Mouse (Mus musculus) embryonic fibroblast, embryonic 13.5 days (primary cell): Measurements from ENCODE around the gene Gm28035. TPM values are rescaled to one million over a fixed set of nuclear protein-coding genes. Genes with fewer than 3 reads are reported as not detected.

ENCODE experiments used
- H3K27ac ChIP-seq: 2 replicates; pipeline ENCODE4 v1.5.1; 2012; ENCODE audit warnings: low read length, control low read depth, inconsistent platforms; ENCODE audit not compliant: insufficient read depth
- H3K4me1 ChIP-seq: 2 replicates; pipeline ENCODE4 v1.6.1; 2011; ENCODE audit warnings: low read length; ENCODE audit not compliant: control insufficient read depth, insufficient read depth
- H3K4me3 ChIP-seq: 2 replicates; pipeline ENCODE4 v1.5.1; 2011; ENCODE audit warnings: mild to moderate bottlenecking, control low read depth, low read length; ENCODE audit not compliant: insufficient read depth
- CTCF ChIP-seq: IDR thresholded peaks from 2 replicates; pipeline ENCODE4 v1.5.1; 2011; ENCODE audit warnings: mild to moderate bottlenecking, control low read depth, low read length, moderate library complexity, borderline replicate concordance; ENCODE audit not compliant: insufficient read depth
- POLR2A ChIP-seq: IDR thresholded peaks from 2 replicates; pipeline ENCODE4 v1.6.1; 2011; ENCODE audit warnings: low read depth, mild to moderate bottlenecking, control low read depth, low read length, moderate library complexity
- polyA plus RNA-seq: library from polyadenylated mRNA; stranded (reverse); fragments of >200 nt; gene quantifications from 2 replicates; pipeline ENCODE4 v1.2.4, GENCODE M21; 2011; ENCODE audit warnings: low read depth; ENCODE audit not compliant: missing spikeins, insufficient read length

Gm28035 gene
- polyA plus RNA-seq, 1 experiment, result 5.8 TPM

- Histone ChIP-seq H3K4me3 (no peak overlapping the region), H3K27ac (peak overlapping the region; percentile 99), H3K4me1 (peaks cover 18% of the 10 kb centered on the region)
- no peak for TF ChIP-seq CTCF
- peak; percentile 50 for TF ChIP-seq POLR2A
Observed at GRCm38 (mm10) chr2:30267466-30267865, 27.1 kb downstream of the Gm28035 start.

GRCm38 (mm10) chr2:30268371-30268770, 28.0 kb downstream of the Gm28035 start:
- TF ChIP-seq CTCF (no peak), POLR2A (no peak)
- peak overlapping the region; percentile 99 for H3K27ac ChIP-seq
- H3K4me1 ChIP-seq, result peaks cover 16% of the 10 kb centered on the region
- no peak overlapping the region for H3K4me3 ChIP-seq

DNA sequence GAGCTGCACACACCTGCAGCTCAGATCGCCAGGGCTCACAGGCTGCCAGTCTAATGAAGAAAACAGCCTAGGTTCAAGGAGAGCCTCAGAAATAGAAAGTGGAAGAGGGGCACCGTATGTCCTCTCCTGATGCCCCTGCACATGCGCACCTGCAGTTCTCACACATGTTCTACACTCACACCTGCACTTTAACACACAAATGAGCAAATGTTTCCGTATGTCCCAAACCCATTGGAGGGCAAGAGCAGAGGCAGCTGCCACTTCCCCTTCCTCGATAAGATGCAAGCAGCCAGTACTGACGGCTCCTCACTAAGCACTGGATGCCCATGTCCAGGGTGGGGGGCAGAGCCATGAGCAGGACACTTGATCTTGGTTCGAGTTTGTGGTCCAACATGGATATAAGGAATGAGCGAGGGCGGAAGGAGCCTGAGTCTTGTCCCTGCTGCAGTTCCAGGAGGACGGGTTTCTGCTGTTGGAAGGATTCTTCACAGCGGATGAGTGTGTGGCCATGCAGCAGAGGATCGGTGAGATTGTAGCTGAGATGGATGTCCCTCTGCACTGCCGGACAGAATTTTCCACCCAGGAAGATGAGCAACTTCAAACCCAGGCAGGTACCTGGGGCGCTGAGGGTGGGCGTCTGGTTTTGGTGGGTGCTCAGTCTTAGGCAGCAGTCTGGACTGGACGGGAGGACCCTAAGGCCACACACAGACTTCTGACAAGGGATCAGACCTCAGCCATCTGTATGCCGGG, 29.0 kb downstream of the Gm28035 start:
- TF ChIP-seq CTCF (no peak), POLR2A (no peak)
- Histone ChIP-seq H3K4me1 (peaks cover 16% of the 10 kb centered on the region), H3K27ac (peak overlapping the region; percentile 63), H3K4me3 (no peak overlapping the region)

DNA sequence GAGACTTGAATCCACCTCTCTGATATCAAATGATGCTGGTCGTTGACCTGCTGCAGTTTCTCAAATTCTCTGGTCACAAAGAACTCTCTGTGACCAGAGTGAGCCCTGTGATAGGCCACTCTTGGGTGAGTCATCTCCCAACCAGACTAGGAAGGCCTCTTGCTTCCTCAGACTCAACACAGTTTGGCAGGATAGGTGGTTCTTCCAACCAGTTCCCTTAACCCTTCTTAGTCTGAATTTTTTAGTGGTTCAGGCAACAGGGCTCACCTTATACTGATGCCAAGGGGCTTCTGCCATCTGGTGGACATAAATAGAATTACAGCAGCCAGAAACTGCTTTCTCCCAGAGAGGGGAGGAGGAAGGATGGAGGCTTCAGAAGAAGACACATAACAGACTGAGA, 29.8 kb downstream of the Gm28035 start:
- Histone ChIP-seq H3K27ac (peak overlapping the region; percentile 63), H3K4me1 (peaks cover 16% of the 10 kb centered on the region), H3K4me3 (no peak overlapping the region)
- TF ChIP-seq CTCF (no peak), POLR2A (no peak)

DNA sequence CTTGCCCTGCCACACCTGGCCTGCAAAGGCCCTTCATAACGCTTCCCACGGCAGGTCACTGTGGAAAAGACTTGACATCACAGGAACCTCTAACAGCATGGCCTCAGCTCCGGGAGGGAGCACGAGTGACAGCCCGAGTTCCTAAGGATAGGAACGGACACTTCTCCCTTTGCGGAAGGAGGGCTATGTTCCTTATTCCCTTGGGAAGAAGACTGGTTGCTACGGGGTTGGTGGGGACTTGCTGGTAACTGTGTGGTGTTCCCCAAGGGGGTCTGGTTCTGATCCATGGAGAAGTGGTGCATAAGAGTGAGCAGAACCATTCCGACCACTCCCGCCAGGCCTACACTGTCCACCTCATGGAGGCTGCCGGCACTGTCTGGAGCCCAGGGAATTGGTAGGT, 40.4 kb downstream of the Gm28035 start, which contains the start of gene Gm28038:
Gene Gm28038 (plus strand): TSS at position 301 of the 400 bp plus-strand sequence.
- no peaks in the 10 kb centered on the region for H3K4me1 ChIP-seq
- H3K4me3 ChIP-seq, result no peak within 1 kb of the TSS
- no peak within 1 kb of the TSS for H3K27ac ChIP-seq
- TF ChIP-seq POLR2A (no peak), CTCF (no peak)

DNA sequence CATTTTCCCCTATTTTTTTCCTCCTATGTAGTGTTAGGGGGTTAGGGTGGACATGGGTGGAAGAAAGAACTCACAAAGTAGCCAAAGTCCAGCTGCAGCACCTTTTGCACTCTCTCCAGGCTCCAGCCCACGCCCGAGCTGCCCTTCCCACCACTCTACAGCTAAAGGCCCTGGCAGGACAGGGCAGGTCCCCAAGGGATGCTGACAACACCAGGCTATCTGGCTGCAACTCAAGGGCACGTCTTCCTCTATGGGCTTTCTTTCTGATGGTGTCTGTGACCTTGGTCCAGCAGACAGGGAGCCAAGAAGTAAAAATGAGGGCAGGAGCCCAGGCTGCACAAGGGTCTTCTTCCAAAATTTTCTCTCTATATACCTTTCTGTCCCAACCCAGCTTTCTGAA, 41.3 kb downstream of the Gm28035 start:
- no peaks in the 10 kb centered on the region for H3K4me1 ChIP-seq
- TF ChIP-seq POLR2A, result no peak
- TF ChIP-seq CTCF, result no peak
- H3K27ac ChIP-seq, result no peak overlapping the region
- no peak overlapping the region for H3K4me3 ChIP-seq

- TF ChIP-seq POLR2A (no peak; the same call in 1 of the 2 replicates), CTCF (no peak)
- H3K4me1 ChIP-seq, result no peaks in the 10 kb centered on the region
- no peak overlapping the region for H3K4me3 ChIP-seq
- H3K27ac ChIP-seq, result no peak overlapping the region
Observed at GRCm38 (mm10) chr2:30283193-30283592, 42.8 kb downstream of the Gm28035 start.

GRCm38 (mm10) chr2:30285004-30285403, 44.6 kb downstream of the Gm28035 start:
- no peaks in the 10 kb centered on the region for H3K4me1 ChIP-seq
- H3K27ac ChIP-seq, result no peak overlapping the region

DNA sequence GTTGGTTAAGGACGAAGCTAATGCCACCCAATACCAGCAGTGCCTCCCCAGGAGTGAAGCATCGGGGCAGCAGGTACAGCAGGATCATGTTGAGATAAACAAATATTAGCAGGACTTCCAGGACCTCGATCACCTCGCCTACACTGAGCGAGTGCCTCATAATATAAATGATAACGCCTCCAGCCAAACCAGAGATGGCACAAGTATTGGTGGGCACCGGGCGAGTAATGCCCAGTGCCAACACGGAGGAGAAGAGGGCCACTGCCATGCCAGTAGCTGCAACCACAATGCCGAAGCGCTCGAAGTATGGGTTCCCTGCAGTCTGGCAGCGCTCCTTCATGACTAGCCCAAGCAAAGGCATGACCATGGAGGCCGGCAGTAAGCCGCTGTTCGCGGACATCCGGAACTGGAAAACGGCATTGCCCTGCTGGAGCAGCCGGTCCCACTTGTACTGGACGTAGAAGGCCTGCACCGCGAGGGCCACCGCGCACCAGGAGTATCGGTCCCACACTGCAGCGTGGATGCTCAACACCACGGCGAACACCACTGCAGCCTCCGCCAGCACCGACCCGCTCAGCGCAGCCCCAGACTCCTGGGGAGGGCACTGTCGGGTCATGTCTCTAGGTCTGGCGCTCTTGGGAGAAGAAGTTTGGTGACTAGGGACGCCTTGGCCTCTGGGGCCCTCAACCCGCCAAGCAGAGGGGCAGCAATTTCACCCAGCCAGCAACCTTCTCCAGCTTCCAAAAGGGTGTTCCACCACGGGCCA, 45.2 kb downstream of the Gm28035 start:
- H3K4me3 ChIP-seq, result peak overlapping the region; percentile 96
- H3K27ac ChIP-seq, result no peak overlapping the region
- TF ChIP-seq CTCF, result no peak
- TF ChIP-seq POLR2A, result no peak
- no peaks in the 10 kb centered on the region for H3K4me1 ChIP-seq

More at GRCm38 (mm10) chr2:30285004-30285403, 44.6 kb downstream of the Gm28035 start:
- peak overlapping the region; percentile 96 for H3K4me3 ChIP-seq
- TF ChIP-seq POLR2A, result no peak
- no peak for TF ChIP-seq CTCF

DNA sequence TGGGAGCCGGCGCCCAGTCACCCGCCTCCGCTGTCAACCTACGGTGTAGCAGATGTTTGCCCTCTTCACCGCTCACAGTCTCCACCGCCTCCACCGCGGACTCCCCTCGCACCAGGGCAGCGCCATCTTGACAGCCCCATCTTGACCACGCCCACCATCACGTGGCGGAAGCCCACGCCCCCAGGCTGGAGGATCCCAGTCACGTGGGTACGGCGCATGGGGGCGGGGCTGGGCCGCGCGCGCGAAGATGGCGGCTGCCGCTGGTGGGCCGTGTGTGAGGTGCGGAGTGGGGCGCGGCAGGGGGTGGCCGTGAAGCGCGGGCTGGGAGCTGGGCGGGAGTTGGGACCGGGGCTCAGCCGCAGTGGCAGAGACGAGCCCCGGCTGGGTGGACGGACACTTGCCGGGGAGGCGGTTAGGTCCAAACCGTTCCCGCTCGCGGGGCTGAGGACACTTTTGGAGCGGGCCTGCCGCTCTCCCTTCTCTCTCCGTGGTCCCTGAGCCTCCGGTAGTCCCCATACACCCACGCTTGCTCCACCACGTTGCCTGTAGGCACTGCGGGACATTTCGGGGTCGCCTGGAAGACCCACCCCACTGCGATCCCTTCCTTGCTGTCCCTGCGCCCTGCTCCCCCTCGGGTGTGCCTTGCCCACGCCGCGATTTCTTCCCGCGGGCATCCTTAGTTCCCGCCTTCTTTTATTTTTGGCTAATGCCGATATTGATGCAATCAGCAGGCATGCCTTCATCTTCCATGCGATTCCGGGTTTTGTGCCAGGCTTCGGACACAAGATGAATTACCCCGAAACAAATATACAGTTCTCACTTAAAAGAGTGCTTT, 46.0 kb downstream of the Gm28035 start, which contains the start of the genes Dolk and Nup188:
Gene Dolk (minus strand): TSS at position 143 of the 835 bp plus-strand sequence.
Gene Nup188 (plus strand): TSS at position 206 of the 835 bp plus-strand sequence.
- H3K4me3 ChIP-seq, result peak within 1 kb of the TSS; percentile 96
- no peak for TF ChIP-seq CTCF
- peak; percentile 92; the same call in 1 of the 2 replicates for TF ChIP-seq POLR2A
- H3K27ac ChIP-seq, result 0 out of 2 replicates have a peak within 1 kb of the TSS, but pooled peaks have one; percentile 29
- no peaks in the 10 kb centered on the region for H3K4me1 ChIP-seq
